Mouse (Mus musculus): Measurements from ENCODE around the gene Mdm2. TPM values are rescaled to one million over a fixed set of nuclear protein-coding genes. Genes with fewer than 3 reads are reported as not detected.
A peak's percentile ranks its signal among the peaks of the same experiment; 100 is the strongest.

The Mdm2 gene
- polyA plus RNA-seq, 1 experiment from 2014 or later = 51.2 TPM

- no peak overlapping the region for H3K27ac ChIP-seq (ENCODE audit: low read length)
- 79% methylated on average over 2 of the region's 2 CpGs for WGBS
- H3K4me3 ChIP-seq (ENCODE audit: low read length) = no peak overlapping the region
- no peak overlapping the region for H3K4me2 ChIP-seq (ENCODE audit: low read depth, low read length)
- H3K27me3 ChIP-seq (ENCODE audit: control insufficient read depth, insufficient read depth, low read depth, low read length) = no peaks in the 10 kb centered on the region
- peaks cover 52% of the 10 kb centered on the region for H3K36me3 ChIP-seq (ENCODE audit: control insufficient read depth, insufficient read depth, low read length)
- no peaks in the 10 kb centered on the region for H3K4me1 ChIP-seq (replicated peaks; ENCODE audit: control insufficient read depth, insufficient read depth, low read length)
- H3K9ac ChIP-seq (ENCODE audit: low read length) = no peak overlapping the region
- H3K9me3 ChIP-seq (ENCODE audit: control insufficient read depth, low read length) = no peaks in the 10 kb centered on the region
- no peak for ATAC-seq (ENCODE audit: low read depth)
These were observed 20.5 kb downstream of the Mdm2 start for GRCm38 (mm10) chr10:117690101-117690352.

- no peak overlapping the region for H3K4me3 ChIP-seq (ENCODE audit: low read length)
- peaks cover 50% of the 10 kb centered on the region for H3K36me3 ChIP-seq (ENCODE audit: control insufficient read depth, insufficient read depth, low read length)
- ATAC-seq (ENCODE audit: low read depth) = no peak
- no peak overlapping the region for H3K27ac ChIP-seq (ENCODE audit: low read length)
- no peaks in the 10 kb centered on the region for H3K27me3 ChIP-seq (ENCODE audit: control insufficient read depth, insufficient read depth, low read depth, low read length)
- no peaks in the 10 kb centered on the region for H3K4me1 ChIP-seq (replicated peaks; ENCODE audit: control insufficient read depth, insufficient read depth, low read length)
- H3K4me2 ChIP-seq (ENCODE audit: low read depth, low read length) = no peak overlapping the region
- WGBS = 90% methylated on average over 11 of the region's 11 CpGs
- no peaks in the 10 kb centered on the region for H3K9me3 ChIP-seq (ENCODE audit: control insufficient read depth, low read length)
- no peak overlapping the region for H3K9ac ChIP-seq (ENCODE audit: low read length)
These were observed 21.1 kb downstream of the Mdm2 start for GRCm38 (mm10) chr10:117689297-117690100.

GRCm38 (mm10) chr10:117688204-117689151, 22.1 kb downstream of the Mdm2 start:
- no peak overlapping the region for H3K4me3 ChIP-seq (ENCODE audit: low read length)
- no peaks in the 10 kb centered on the region for H3K27me3 ChIP-seq (ENCODE audit: control insufficient read depth, insufficient read depth, low read depth, low read length)
- no peak overlapping the region for H3K27ac ChIP-seq (ENCODE audit: low read length)
- H3K36me3 ChIP-seq (ENCODE audit: control insufficient read depth, insufficient read depth, low read length) = peaks cover 43% of the 10 kb centered on the region
- H3K9me3 ChIP-seq (ENCODE audit: control insufficient read depth, low read length) = no peaks in the 10 kb centered on the region
- H3K9ac ChIP-seq (ENCODE audit: low read length) = no peak overlapping the region
- ATAC-seq (ENCODE audit: low read depth) = peak; percentile 74
- H3K4me2 ChIP-seq (ENCODE audit: low read depth, low read length) = no peak overlapping the region
- WGBS = 82% methylated on average over 13 of the region's 13 CpGs
- no peaks in the 10 kb centered on the region for H3K4me1 ChIP-seq (replicated peaks; ENCODE audit: control insufficient read depth, insufficient read depth, low read length)

DNA sequence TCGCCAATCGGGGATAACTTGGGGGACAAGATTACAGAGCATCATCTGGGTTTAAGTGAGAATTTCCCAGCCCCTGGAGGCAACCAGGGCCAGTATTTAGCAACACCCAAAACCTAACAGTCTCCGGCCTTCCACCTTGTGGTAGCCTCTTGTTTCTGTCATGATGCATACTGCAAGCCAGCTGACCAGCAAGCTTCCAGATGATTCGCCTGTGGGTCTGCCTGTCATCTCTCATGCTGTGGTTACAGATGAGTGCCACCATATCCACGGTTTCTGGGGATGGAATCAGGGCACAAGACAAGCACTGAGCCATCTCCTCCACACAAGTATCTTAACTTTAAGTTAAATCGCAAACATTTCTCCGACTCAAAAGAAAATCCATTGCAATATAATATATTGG, 23.0 kb downstream of the Mdm2 start:
- Histone ChIP-seq H3K4me3 (ENCODE audit: low read length) (no peak overlapping the region), H3K9me3 (ENCODE audit: control insufficient read depth, low read length) (no peaks in the 10 kb centered on the region), H3K27me3 (ENCODE audit: control insufficient read depth, insufficient read depth, low read depth, low read length) (no peaks in the 10 kb centered on the region), H3K4me1 (replicated peaks; ENCODE audit: control insufficient read depth, insufficient read depth, low read length) (no peaks in the 10 kb centered on the region), H3K36me3 (ENCODE audit: control insufficient read depth, insufficient read depth, low read length) (peaks cover 37% of the 10 kb centered on the region), H3K4me2 (ENCODE audit: low read depth, low read length) (no peak overlapping the region), H3K27ac (ENCODE audit: low read length) (no peak overlapping the region), H3K9ac (ENCODE audit: low read length) (no peak overlapping the region)
- no peak for ATAC-seq (ENCODE audit: low read depth)
- whole genome bisulfite sequencing = 87% methylated on average over 7 of the region's 7 CpGs

DNA sequence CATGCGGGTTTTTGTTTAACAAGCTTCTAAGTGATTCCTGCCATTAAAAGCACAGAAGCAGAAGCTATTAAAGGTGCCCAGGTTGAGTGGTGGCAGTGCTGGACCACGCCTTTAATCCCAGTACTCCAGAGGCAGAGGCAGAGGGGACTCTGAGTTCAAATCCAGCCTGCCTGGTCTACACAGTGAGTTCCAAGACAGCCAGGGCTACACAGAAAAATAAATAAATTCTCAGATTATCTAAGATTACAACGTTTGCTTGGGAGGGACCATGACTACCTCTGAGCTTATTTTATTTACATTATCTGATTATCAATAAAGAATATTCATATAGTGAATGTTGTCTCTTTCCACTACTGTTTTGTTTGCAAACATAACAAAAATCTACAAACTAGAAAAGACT, 23.5 kb downstream of the Mdm2 start:
- peaks cover 31% of the 10 kb centered on the region for H3K36me3 ChIP-seq (ENCODE audit: control insufficient read depth, insufficient read depth, low read length)
- no peak overlapping the region for H3K27ac ChIP-seq (ENCODE audit: low read length)
- no peak overlapping the region for H3K9ac ChIP-seq (ENCODE audit: low read length)
- 62% methylated on average over 3 of the region's 3 CpGs for WGBS
- H3K4me1 ChIP-seq (replicated peaks; ENCODE audit: control insufficient read depth, insufficient read depth, low read length) = no peaks in the 10 kb centered on the region
- no peak for ATAC-seq (ENCODE audit: low read depth)
- H3K4me3 ChIP-seq (ENCODE audit: low read length) = no peak overlapping the region
- no peaks in the 10 kb centered on the region for H3K27me3 ChIP-seq (ENCODE audit: control insufficient read depth, insufficient read depth, low read depth, low read length)
- no peaks in the 10 kb centered on the region for H3K9me3 ChIP-seq (ENCODE audit: control insufficient read depth, low read length)
- H3K4me2 ChIP-seq (ENCODE audit: low read depth, low read length) = no peak overlapping the region

DNA sequence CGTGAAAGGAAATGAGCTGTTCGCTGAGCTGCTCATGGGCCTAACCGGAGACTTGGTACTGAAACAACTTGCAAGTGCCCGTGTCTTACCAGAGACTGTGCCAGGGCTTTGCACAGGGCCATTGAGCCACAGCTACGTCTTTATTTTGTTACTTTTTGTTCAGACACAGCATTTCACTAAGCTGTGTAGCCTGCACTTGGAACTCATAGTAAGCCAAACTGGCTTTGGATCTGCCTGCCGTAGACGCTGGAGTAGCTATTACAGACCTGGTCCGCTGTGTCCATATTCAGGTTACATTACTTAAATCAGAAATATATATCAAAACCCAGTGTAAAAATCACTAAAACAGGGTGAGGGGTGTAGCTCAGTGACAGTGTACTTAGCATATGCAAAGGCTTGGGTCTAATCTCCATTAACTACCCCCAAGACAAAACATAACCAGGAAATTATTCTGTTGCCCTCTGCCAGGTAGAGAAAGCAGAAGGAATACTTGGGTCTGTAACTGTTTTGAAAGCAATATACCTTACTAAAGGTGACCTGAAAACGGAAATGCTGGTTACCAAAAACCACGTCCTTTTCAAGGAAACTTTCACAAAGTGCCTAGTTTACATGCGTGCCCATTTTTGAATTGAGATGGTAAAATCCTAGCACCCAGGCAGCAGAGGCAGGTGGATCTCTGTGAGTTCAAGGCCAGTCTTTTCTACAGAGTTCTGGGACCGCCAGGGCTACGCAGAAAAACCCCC, 24.5 kb downstream of the Mdm2 start:
- Histone ChIP-seq H3K4me3 (ENCODE audit: low read length) (no peak overlapping the region), H3K9me3 (ENCODE audit: control insufficient read depth, low read length) (no peaks in the 10 kb centered on the region), H3K9ac (ENCODE audit: low read length) (no peak overlapping the region), H3K4me2 (ENCODE audit: low read depth, low read length) (no peak overlapping the region), H3K27ac (ENCODE audit: low read length) (no peak overlapping the region), H3K27me3 (ENCODE audit: control insufficient read depth, insufficient read depth, low read depth, low read length) (no peaks in the 10 kb centered on the region), H3K4me1 (replicated peaks; ENCODE audit: control insufficient read depth, insufficient read depth, low read length) (no peaks in the 10 kb centered on the region), H3K36me3 (ENCODE audit: control insufficient read depth, insufficient read depth, low read length) (peaks cover 23% of the 10 kb centered on the region)
- 91% methylated on average over 13 of the region's 13 CpGs for WGBS
- ATAC-seq (ENCODE audit: low read depth) = no peak

DNA sequence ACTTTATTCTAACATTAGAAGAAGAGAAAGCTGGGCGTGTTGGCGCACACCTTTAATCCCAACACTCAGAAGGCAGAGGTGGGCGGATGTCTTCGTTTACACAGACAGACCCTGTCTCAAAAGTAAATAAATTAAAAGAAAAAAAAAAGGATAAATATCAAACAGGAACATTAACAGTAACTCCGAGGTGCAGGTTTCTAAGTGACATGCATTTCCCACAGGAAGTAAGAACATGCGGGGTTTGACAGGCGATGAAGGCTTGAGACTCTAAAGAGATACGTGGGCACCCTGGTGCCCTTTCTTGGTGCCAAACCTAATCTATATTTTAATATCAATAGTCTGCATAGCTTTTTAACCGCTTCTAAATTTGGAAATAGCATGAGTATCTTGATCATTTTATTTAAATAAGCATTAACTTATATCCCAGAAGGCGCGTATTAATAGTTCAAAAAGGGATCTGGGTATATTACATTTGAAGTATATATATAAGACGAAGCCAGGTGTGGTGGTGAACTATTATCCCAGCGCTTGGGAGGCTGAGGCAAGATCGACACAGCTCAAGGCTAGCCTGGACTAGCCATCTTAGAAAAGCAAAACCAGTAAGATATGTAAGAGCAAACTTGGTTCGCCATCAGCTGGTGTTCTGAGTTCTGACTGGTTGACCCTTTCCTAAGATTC, 25.2 kb downstream of the Mdm2 start:
- Histone ChIP-seq H3K9me3 (ENCODE audit: control insufficient read depth, low read length) (no peaks in the 10 kb centered on the region), H3K27me3 (ENCODE audit: control insufficient read depth, insufficient read depth, low read depth, low read length) (no peaks in the 10 kb centered on the region), H3K27ac (ENCODE audit: low read length) (no peak overlapping the region), H3K36me3 (ENCODE audit: control insufficient read depth, insufficient read depth, low read length) (peaks cover 18% of the 10 kb centered on the region), H3K4me3 (ENCODE audit: low read length) (no peak overlapping the region), H3K4me1 (replicated peaks; ENCODE audit: control insufficient read depth, insufficient read depth, low read length) (no peaks in the 10 kb centered on the region), H3K9ac (ENCODE audit: low read length) (no peak overlapping the region), H3K4me2 (ENCODE audit: low read depth, low read length) (no peak overlapping the region)
- 84% methylated on average over 15 of the region's 15 CpGs for WGBS
- no peak for ATAC-seq (ENCODE audit: low read depth)

- no peaks in the 10 kb centered on the region for H3K9me3 ChIP-seq (ENCODE audit: control insufficient read depth, low read length)
- 78% methylated on average over 19 of the region's 19 CpGs for WGBS
- ATAC-seq (ENCODE audit: low read depth) = no peak
- H3K4me3 ChIP-seq (ENCODE audit: low read length) = no peak overlapping the region
- H3K4me2 ChIP-seq (ENCODE audit: low read depth, low read length) = no peak overlapping the region
- no peaks in the 10 kb centered on the region for H3K27me3 ChIP-seq (ENCODE audit: control insufficient read depth, insufficient read depth, low read depth, low read length)
- H3K9ac ChIP-seq (ENCODE audit: low read length) = no peak overlapping the region
- peaks cover 14% of the 10 kb centered on the region for H3K36me3 ChIP-seq (ENCODE audit: control insufficient read depth, insufficient read depth, low read length)
- H3K27ac ChIP-seq (ENCODE audit: low read length) = no peak overlapping the region
- H3K4me1 ChIP-seq (replicated peaks; ENCODE audit: control insufficient read depth, insufficient read depth, low read length) = no peaks in the 10 kb centered on the region
These were observed 26.0 kb downstream of the Mdm2 start for GRCm38 (mm10) chr10:117684298-117685170.

Measured in lung, embryonic 16.5 days (tissue).